9 mouse cellular contexts compared by ENCODE assay signal in genomic region chr4:139037795-139038607, GRCm38 (mm10). TPM values are rescaled to one million over a fixed set of nuclear protein-coding genes. Genes with fewer than 3 reads are reported as not detected.
A peak's percentile ranks its signal among the peaks of the same experiment; 100 is the strongest.
DNase-seq lines count a peak whose midpoint lies in the region; ATAC-seq and TF ChIP-seq lines count a peak whose summit lies in the region.
"Had no signal": no experiment of that assay in that cellular context is flagged by ENCODE, and none has a peak within 500 bp of the region (broad histone marks: within the 10 kb centered on the region; RNA-seq: fewer than 3 reads in every experiment).

No protein-coding gene starts in this region.

- TF ChIP-seq EP300 in lung, postnatal 0 days (IDR thresholded peaks at IDR 0.05), result no peak

- no peak overlapping the region for H3K4me3 ChIP-seq in hindbrain, embryonic 10.5 days
- H3K4me3 ChIP-seq in hindbrain, embryonic 11.5 days (ENCODE audit: low read depth, low read length), result no peak overlapping the region
- H3K4me3 ChIP-seq in forebrain, embryonic 16.5 days (replicated peaks; ENCODE audit: low read length), result no peak overlapping the region
- no peak overlapping the region for H3K4me3 ChIP-seq in lung, postnatal 0 days (ENCODE audit: low read depth, low read length)
- H3K4me3 ChIP-seq in intestine, embryonic 15.5 days (replicated peaks), result no peak overlapping the region
- H3K4me3 ChIP-seq: liver, embryonic 12.5 days had no signal

- H3K9me3 ChIP-seq in hindbrain, embryonic 10.5 days, result peaks cover 4% of the 10 kb centered on the region; the same call in 1 of the 2 replicates
- H3K9me3 ChIP-seq in hindbrain, embryonic 11.5 days (ENCODE audit: control insufficient read depth, low read length), result no peaks in the 10 kb centered on the region
- H3K9me3 ChIP-seq in forebrain, embryonic 16.5 days (ENCODE audit: control insufficient read depth, low read length), result peaks cover 2% of the 10 kb centered on the region; the same call in 1 of the 2 replicates
- no peaks in the 10 kb centered on the region for H3K9me3 ChIP-seq in lung, postnatal 0 days (ENCODE audit: low read length)
- H3K9me3 ChIP-seq in intestine, embryonic 15.5 days, result no peaks in the 10 kb centered on the region

- H3K4me1 ChIP-seq in hindbrain, embryonic 10.5 days (replicated peaks), result peaks cover 37% of the 10 kb centered on the region
- H3K4me1 ChIP-seq in hindbrain, embryonic 11.5 days (replicated peaks; ENCODE audit: control insufficient read depth, insufficient read depth, low read length), result no peaks in the 10 kb centered on the region
- peaks cover 37% of the 10 kb centered on the region for H3K4me1 ChIP-seq in forebrain, embryonic 16.5 days (replicated peaks; ENCODE audit: control insufficient read depth, insufficient read depth, low read length)
- no peaks in the 10 kb centered on the region for H3K4me1 ChIP-seq in lung, postnatal 0 days (ENCODE audit: insufficient read depth, low read depth, low read length)
- peaks cover 8% of the 10 kb centered on the region for H3K4me1 ChIP-seq in intestine, embryonic 15.5 days (replicated peaks)
- H3K4me1 ChIP-seq: liver, embryonic 12.5 days had no signal

- 78% methylated on average over 17 of the region's 17 CpGs for WGBS in hindbrain, embryonic 10.5 days
- WGBS in hindbrain, embryonic 11.5 days, result 74% methylated on average over 16 of the region's 17 CpGs
- WGBS in forebrain, embryonic 16.5 days, result 10% methylated on average over 17 of the region's 17 CpGs
- WGBS in lung, postnatal 0 days, result 46% methylated on average over 17 of the region's 17 CpGs
- WGBS in intestine, embryonic 15.5 days, result 55% methylated on average over 17 of the region's 17 CpGs

- H3K27ac ChIP-seq in hindbrain, embryonic 10.5 days, result 0 out of 2 replicates have a peak overlapping the region, but pooled peaks have one; percentile 46
- H3K27ac ChIP-seq in hindbrain, embryonic 11.5 days (ENCODE audit: low read depth, low read length), result no peak overlapping the region
- peak overlapping the region; percentile 72 for H3K27ac ChIP-seq in forebrain, embryonic 16.5 days (ENCODE audit: low read length)
- no peak overlapping the region for H3K27ac ChIP-seq in lung, postnatal 0 days (ENCODE audit: low read length)
- H3K27ac ChIP-seq in intestine, embryonic 15.5 days, result no peak overlapping the region
- H3K27ac ChIP-seq: liver, embryonic 12.5 days had no signal

- no peak for DNase-seq in hindbrain, embryonic 10.5 days (ENCODE audit: low spot score)
- no peak for DNase-seq in hindbrain, embryonic 11.5 days (ENCODE audit: low spot score)
- DNase-seq in adipocyte (ENCODE audit: low spot score), result peak; percentile 55
- peak; percentile 10 for DNase-seq in lung, postnatal 0 days (ENCODE audit: low spot score)
- no peak for DNase-seq in thymus, postnatal 10 days (ENCODE audit: low spot score in 2 of 2)

- TF ChIP-seq CTCF in lung, postnatal 0 days (IDR thresholded peaks at IDR 0.05), result no peak

- H3K4me2 ChIP-seq in hindbrain, embryonic 11.5 days (replicated peaks; ENCODE audit: low read depth, low read length), result no peak overlapping the region
- H3K4me2 ChIP-seq in forebrain, embryonic 16.5 days (ENCODE audit: low read length), result peak overlapping the region; percentile 35
- H3K4me2 ChIP-seq in lung, postnatal 0 days (replicated peaks; ENCODE audit: low read depth, low read length), result no peak overlapping the region
- H3K4me2 ChIP-seq in intestine, embryonic 15.5 days (replicated peaks), result no peak overlapping the region
- H3K4me2 ChIP-seq: liver, embryonic 12.5 days had no signal

- no peak for ATAC-seq in hindbrain, embryonic 11.5 days (ENCODE audit: low FRiP score)
- ATAC-seq in forebrain, embryonic 16.5 days, result peak; percentile 69
- ATAC-seq in lung, postnatal 0 days, result peak; percentile 25; the same call in 1 of the 2 replicates
- ATAC-seq in intestine, embryonic 15.5 days, result no peak
- ATAC-seq in frontal cortex, adult (ENCODE audit: low TSS enrichment), result no peak
- ATAC-seq: liver, embryonic 12.5 days had no signal

- no peak overlapping the region for H3K9ac ChIP-seq in hindbrain, embryonic 11.5 days (ENCODE audit: low read depth, low read length)
- H3K9ac ChIP-seq in forebrain, embryonic 16.5 days (replicated peaks; ENCODE audit: low read depth, low read length), result no peak overlapping the region
- no peak overlapping the region for H3K9ac ChIP-seq in lung, postnatal 0 days (replicated peaks; ENCODE audit: low read depth)
- no peak overlapping the region for H3K9ac ChIP-seq in intestine, embryonic 15.5 days
- H3K9ac ChIP-seq: liver, embryonic 12.5 days had no signal

- no peaks in the 10 kb centered on the region for H3K36me3 ChIP-seq in hindbrain, embryonic 10.5 days
- H3K36me3 ChIP-seq in hindbrain, embryonic 11.5 days (ENCODE audit: control insufficient read depth, insufficient read depth, low read length), result no peaks in the 10 kb centered on the region
- no peaks in the 10 kb centered on the region for H3K36me3 ChIP-seq in forebrain, embryonic 16.5 days (ENCODE audit: control insufficient read depth, insufficient read depth)
- H3K36me3 ChIP-seq in lung, postnatal 0 days (ENCODE audit: insufficient read depth, low read length), result no peaks in the 10 kb centered on the region
- H3K36me3 ChIP-seq in intestine, embryonic 15.5 days, result no peaks in the 10 kb centered on the region
- H3K36me3 ChIP-seq: liver, embryonic 12.5 days had no signal

- H3K27me3 ChIP-seq in hindbrain, embryonic 10.5 days (ENCODE audit: insufficient read depth, poor library complexity, severe bottlenecking), result peaks cover 20% of the 10 kb centered on the region
- H3K27me3 ChIP-seq in hindbrain, embryonic 11.5 days (ENCODE audit: control insufficient read depth, insufficient read depth, low read length), result no peaks in the 10 kb centered on the region
- no peaks in the 10 kb centered on the region for H3K27me3 ChIP-seq in forebrain, embryonic 16.5 days (replicated peaks; ENCODE audit: control insufficient read depth, insufficient read depth, low read length)
- 0 out of 2 replicates have a peak, but pooled peaks cover 2% of the 10 kb centered on the region for H3K27me3 ChIP-seq in lung, postnatal 0 days (replicated peaks; ENCODE audit: insufficient read depth, low read length)
- no peaks in the 10 kb centered on the region for H3K27me3 ChIP-seq in intestine, embryonic 15.5 days (replicated peaks)

RNA-seq across cellular contexts. Expression of gene Htr6, which starts 37.4 kb away (rescaled TPM):
- 0.08 TPM in 1 of 2 replicates, not detected in the other for polyA plus RNA-seq in hindbrain, embryonic 10.5 days (2016; fragmentation: Nextera tagmentation; extraction: Ambion mirVana)
- polyA plus RNA-seq in hindbrain, embryonic 11.5 days (2014; fragmentation: Nextera tagmentation; extraction: Ambion mirVana), result not detected in 2 replicates
- 0.34 and 0.60 TPM in 2 replicates for polyA plus RNA-seq in forebrain, embryonic 16.5 days (2015; fragmentation: Nextera tagmentation; extraction: Ambion mirVana)
- polyA plus RNA-seq in lung, postnatal 0 days (2015; fragmentation: Nextera tagmentation; extraction: Ambion mirVana), result not detected in 2 replicates
- polyA plus RNA-seq in intestine, embryonic 15.5 days (2015; fragmentation: Nextera tagmentation; extraction: Ambion mirVana), result 0.14 and 0.18 TPM in 2 replicates
- polyA plus RNA-seq: liver, embryonic 12.5 days had no signal

RNA-seq across cellular contexts. Expression of gene Nbl1, which starts 54.8 kb away (rescaled TPM):
- 12.3 and 17.2 TPM in 2 replicates for polyA plus RNA-seq in hindbrain, embryonic 10.5 days (2016; fragmentation: Nextera tagmentation; extraction: Ambion mirVana)
- 17.2 and 19.6 TPM in 2 replicates for polyA plus RNA-seq in hindbrain, embryonic 11.5 days (2014; fragmentation: Nextera tagmentation; extraction: Ambion mirVana)
- polyA plus RNA-seq in forebrain, embryonic 16.5 days (2015; fragmentation: Nextera tagmentation; extraction: Ambion mirVana), result 27.0 and 30.3 TPM in 2 replicates
- polyA plus RNA-seq in lung, postnatal 0 days (2015; fragmentation: Nextera tagmentation; extraction: Ambion mirVana), result 141 and 151 TPM in 2 replicates
- polyA plus RNA-seq in intestine, embryonic 15.5 days (2015; fragmentation: Nextera tagmentation; extraction: Ambion mirVana), result 49.5 and 49.9 TPM in 2 replicates

Comparison
In these comparisons a context has a peak if more than half of its experiments do, and no peak if none do; other contexts are left out.
1. H3K27ac ChIP-seq: peak in hindbrain, embryonic 10.5 days (single experiment) and forebrain, embryonic 16.5 days (single experiment); none in hindbrain, embryonic 11.5 days (single experiment), lung, postnatal 0 days (single experiment) and intestine, embryonic 15.5 days (single experiment).
2. DNase-seq: peak in adipocyte (single experiment) and lung, postnatal 0 days (single experiment); none in hindbrain, embryonic 10.5 days (single experiment), hindbrain, embryonic 11.5 days (single experiment) and thymus, postnatal 10 days (0 of 2).
3. ATAC-seq: peak in forebrain, embryonic 16.5 days (single experiment) and lung, postnatal 0 days (single experiment); none in hindbrain, embryonic 11.5 days (single experiment), intestine, embryonic 15.5 days (single experiment) and frontal cortex, adult (single experiment).